Mouse (Mus musculus) ES-E14 (cell line): ENCODE measurements around the gene BC034090.

Experiments
- CHD2 ChIP-seq: IDR thresholded peaks from 2 replicates; pipeline ENCODE4 v1.6.1; 2014; ENCODE audit warnings: mild to moderate bottlenecking, low read depth, low read length, inconsistent platforms
- MAFK ChIP-seq: IDR thresholded peaks from 2 replicates; pipeline ENCODE4 v1.6.1; 2014; ENCODE audit warnings: mild to moderate bottlenecking, low read depth, low read length, inconsistent platforms; ENCODE audit not compliant: insufficient read depth
- ZC3H11A ChIP-seq: IDR thresholded peaks from 2 replicates; pipeline ENCODE4 v1.6.1; 2012; ENCODE audit warnings: low read depth, mild to moderate bottlenecking, inconsistent platforms, low read length, borderline replicate concordance
- ZNF384 ChIP-seq: IDR thresholded peaks from 2 replicates; pipeline ENCODE4 v1.6.1; 2012; ENCODE audit warnings: low read depth, low read length, inconsistent platforms

DNA sequence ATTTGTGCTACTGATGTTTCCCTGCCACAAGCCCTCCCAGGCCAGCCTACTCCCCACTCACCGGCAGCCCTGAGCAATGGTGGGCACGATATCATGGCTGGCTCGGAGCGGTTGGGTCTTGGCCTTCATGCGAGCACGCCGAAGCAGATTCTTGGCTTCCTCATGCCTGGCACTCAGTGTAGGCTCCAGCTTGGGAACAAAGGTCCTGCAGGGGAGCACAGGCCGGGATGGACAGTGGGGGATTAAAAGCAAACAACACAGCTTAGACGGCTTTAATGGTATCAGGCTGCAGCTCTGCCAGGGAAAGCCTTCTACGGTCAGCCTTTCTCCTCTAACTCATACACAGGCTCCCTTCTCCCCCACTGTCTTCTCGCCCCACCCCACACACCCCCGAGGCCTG, 11.9 kb downstream of the BC034090 start:
- TF ChIP-seq ZNF384 (no peak), CHD2 (no peak), ZC3H11A (no peak), MAFK (no peak)
